Mouse (Mus musculus) bone marrow macrophage, adult 2 months (primary cell): Measurements from ENCODE around the gene Igtp.

Source experiments
- CTCF ChIP-seq: IDR thresholded peaks from 2 replicates; pipeline ENCODE4 v1.5.1; 2012; ENCODE audit warnings: low read depth, mild to moderate bottlenecking, low read length, moderate library complexity
- POLR2A ChIP-seq: IDR thresholded peaks from 2 replicates; pipeline ENCODE4 v1.6.1; 2012; ENCODE audit warnings: mild to moderate bottlenecking, low read depth, low read length, borderline replicate concordance

DNA sequence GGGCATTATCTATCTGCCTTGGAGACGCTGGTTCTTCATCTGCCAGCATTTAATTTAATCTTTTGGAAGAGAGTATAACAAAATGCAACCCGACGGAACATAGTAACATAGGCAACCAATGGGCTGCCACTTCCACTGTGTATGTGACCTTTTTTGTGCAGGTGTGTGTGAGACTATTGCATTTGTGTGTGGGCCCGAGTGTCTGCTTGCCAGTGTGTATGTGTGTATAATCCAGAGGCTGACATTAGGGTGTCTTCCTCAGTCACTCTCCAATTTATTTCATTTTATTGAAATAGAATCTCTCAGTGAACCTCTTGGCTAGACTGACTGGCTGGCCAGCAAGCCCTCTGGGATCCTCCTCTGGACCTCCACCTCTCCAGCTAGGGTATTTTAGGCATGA is 870 bp downstream of the Igtp start:
- TF ChIP-seq POLR2A (no peak), CTCF (no peak)
